Mouse (Mus musculus) embryonic fibroblast, embryonic 13.5 days (primary cell): ENCODE measurements at regions not wholly inside any gene's neighbourhood (a gene's known extent, or its start where the extent isn't known, plus 50 kb on each side); places are given as distances from the start of the nearest gene placed in this dataset.

Experiments used
- CTCF ChIP-seq: IDR thresholded peaks from 2 replicates; pipeline ENCODE4 v1.5.1; 2011; ENCODE audit warnings: mild to moderate bottlenecking, control low read depth, low read length, moderate library complexity, borderline replicate concordance; ENCODE audit not compliant: insufficient read depth
- POLR2A ChIP-seq: IDR thresholded peaks from 2 replicates; pipeline ENCODE4 v1.6.1; 2011; ENCODE audit warnings: low read depth, mild to moderate bottlenecking, control low read depth, low read length, moderate library complexity

DNA sequence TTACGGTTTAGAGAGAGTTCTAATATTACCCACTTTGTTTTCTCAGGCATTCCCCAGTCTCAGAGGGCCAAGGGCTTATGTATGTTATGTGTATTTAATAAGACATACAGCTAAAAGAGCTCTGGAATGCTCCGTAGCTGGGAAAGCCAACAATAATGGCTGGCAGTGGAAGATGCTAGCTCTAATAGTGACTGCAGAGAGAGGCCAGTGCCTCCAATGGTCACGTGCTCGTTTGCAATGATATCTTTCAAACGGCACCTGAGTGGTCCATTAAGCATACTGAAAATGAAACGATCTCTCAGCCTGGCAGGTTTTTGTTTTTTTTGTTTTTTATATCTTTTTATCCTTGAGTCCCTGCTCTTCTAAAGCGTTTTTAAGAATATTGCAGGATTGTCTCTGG is 324.0 kb downstream of the Sox11 start:
- TF ChIP-seq CTCF (no peak), POLR2A (no peak)
